Mouse (Mus musculus) WW6 (cell line): Measurements from ENCODE around the gene Phf7.
A peak's percentile ranks its signal among the peaks of the same experiment; 100 is the strongest.

Experiments used
- DNase-seq: peaks from one replicate; pipeline ENCODE4 v3.0.0-alpha.2; 2013; ENCODE audit warnings: low read depth, low spot score

Gene Phf7

DNA sequence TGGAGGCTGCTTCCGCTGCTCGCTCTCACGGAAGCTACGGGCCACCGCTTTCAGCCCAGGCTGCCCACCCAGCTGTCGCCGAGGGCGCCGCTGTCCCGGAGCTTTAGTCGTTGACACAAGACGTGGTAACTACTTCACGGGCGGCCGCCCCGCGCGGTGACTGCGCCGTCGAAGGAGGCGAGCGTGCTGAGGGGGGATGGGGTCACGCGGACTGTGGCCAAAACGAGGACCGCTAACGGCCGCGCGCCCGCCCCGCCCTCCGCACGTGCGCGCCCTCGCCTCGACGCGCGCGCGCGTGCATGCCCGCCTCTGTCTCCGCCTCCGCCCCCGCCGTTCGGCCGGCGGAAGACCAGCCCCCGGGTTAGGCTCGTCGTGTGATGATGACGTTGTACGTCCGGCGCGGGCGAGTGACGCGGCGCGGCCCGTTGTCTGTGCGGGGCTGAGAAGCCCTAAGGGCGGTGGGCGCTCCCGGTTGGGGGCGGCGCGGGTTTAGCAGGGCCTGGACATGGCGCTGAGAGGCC lies at the start of gene Phf7, which contains the start of gene Bap1:
Gene Phf7, minus strand, starts transcription at position 234 of the 521 bp plus-strand sequence.
Gene Bap1, plus strand, starts transcription at position 367 of the 521 bp plus-strand sequence.
- peak; percentile 84 for DNase-seq

GRCm38 (mm10) chr14:31285728-31286127 lies 34.6 kb upstream of the Phf7 start:
- DNase-seq = no peak

- DNase-seq = peak; percentile 55
Observed at GRCm38 (mm10) chr14:31272164-31272563, 21.0 kb upstream of the Phf7 start.

DNA sequence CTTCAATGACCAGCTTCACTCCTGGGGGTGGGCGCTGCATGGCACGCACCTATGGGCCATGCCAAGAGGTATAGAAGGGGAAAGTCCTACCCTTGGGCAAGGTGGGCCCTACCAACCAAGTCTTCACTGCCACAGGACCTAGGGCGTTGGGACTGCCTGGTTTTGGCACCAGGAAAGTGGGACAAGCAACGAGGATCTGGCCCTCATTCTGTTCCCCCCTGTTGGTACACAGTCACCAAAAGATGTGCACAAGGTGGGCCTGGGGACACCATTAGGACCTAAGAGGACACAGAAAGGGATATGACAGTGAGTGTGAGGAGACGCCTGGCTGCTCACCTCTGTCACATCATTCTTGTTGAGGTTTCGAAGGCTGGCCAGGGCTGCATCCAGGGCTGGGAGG lies 20.0 kb upstream of the Phf7 start:
- no peak for DNase-seq

DNA sequence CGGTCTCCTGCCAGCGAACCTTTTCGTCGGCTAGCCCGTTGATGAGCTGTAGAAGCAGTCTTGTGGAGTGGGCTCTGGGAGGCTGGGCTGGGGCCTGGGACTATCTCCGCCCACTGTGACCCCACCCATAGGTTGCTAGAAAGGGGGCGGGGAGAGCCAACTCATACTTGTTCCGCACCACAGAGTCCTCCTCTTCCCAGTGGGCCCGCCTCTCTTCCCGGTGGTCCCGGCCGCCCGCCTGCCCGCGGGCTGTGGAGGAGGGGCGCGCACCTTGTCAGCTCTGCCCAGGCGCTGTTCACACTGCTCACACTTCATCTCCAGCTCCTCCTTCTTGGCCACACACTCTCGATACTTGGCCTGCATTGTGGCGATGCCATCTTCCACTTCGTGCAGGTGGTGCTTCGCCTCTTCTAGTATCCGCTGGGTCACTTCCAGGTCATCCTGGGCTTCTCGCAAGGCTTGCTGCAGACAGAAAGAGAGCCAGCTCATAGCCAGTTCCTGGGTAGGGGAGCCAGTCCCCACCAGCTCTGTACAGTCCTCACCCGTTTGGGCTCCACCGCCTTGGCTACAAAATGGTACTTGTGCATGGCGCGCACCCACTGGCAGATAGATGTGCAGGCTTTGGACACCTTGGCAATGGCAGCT lies 18.5 kb upstream of the Phf7 start:
- peak; percentile 49 for DNase-seq

DNA sequence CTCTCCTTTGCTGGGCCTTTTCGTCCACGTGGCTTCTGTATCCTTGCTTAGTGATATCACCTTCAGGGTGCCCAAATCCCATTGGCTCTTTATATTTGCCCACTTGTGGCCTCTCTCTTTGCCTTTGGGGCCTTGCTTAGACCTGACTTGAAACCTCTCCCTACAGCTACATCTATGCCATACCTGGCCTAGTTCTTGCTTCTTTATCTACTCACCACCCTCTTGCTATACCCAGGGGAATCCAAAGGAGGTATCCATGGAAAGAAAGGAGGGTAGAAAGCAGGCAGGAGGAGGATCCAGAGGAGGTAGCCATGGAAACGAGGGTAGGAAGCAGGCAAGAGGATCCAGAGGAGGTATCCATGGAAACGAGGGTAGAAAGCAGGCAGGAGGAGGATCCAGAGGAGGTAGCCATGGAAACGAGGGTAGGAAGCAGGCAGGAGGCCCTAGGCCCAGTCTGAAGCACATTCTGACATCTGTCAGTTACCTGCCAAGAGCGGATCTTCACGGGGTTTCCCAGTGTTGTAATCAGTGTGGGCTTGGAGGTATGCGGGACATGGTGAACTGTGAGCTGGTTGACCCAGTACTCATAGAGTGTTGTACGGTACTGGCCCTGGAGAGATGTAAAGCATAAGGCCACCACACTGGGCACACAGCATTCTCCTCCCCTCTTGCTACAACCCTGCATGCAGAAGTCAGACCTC lies 17.3 kb upstream of the Phf7 start:
- DNase-seq = no peak

- DNase-seq = no peak
Observed at GRCm38 (mm10) chr14:31267649-31268048, 16.5 kb upstream of the Phf7 start.

DNA sequence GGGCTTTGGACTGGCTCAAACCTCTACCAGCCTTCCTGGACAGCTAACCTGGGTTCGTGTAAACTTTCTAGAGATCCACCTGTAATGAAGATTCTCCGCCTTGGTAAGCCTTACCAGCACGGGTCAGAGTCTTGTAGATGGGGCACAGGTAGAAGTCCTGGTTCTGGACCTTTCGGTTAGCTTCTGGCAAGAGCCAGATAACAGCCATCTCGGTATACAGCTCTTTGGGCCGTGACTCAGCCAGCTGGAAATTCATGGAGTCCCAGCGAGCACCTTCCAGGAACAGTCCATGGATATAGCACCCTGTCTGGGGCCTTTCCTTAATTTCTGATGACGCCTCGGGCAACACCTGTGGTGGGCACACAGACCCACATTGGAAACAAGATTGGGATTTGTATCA lies 9.8 kb upstream of the Phf7 start:
- DNase-seq = no peak

DNA sequence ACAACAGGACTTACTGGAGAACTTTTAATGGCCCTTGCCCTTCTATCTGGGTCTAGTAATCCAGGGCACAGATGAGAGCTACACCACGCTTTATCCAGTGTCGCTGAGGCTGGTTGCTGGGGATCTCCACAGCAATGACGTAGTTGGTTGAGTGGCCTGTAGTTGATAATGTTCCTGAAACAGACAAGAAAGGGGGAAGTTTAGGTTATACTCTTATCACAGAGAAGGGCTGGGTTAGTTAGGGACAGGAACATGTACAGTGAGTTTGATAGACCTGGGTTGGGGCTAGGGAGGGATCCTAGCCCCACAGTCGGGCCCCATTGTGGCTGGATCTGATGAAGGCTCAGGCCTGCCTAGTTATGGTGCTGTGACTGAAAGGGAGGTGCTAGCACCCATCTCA lies 9.3 kb upstream of the Phf7 start:
- no peak for DNase-seq

DNA sequence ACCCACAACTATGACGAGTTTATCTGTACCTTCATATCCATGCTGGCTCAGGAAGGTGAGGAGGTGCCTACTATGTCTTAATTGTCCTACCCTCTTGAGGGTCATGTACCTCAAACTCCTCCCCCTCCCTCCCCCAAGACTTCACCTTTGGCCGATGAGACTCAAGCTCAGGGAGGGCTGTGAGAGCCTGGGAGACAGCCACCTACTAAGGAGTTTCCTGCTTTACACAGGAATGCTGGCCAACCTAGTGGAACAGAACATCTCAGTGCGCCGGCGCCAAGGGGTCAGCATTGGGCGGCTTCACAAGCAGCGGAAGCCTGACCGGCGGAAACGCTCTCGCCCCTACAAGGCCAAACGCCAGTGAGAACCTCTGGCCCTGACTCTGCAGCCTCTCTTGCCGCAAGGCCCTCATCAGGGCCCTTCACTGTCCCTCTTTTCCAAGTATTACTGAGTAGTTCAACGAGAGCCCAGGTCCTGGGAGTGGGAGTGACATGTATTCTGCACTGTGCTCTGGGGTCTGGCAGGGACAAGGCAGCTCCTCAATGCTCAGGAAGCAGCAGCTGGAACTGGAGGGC lies 7.4 kb upstream of the Phf7 start:
- no peak for DNase-seq

DNA sequence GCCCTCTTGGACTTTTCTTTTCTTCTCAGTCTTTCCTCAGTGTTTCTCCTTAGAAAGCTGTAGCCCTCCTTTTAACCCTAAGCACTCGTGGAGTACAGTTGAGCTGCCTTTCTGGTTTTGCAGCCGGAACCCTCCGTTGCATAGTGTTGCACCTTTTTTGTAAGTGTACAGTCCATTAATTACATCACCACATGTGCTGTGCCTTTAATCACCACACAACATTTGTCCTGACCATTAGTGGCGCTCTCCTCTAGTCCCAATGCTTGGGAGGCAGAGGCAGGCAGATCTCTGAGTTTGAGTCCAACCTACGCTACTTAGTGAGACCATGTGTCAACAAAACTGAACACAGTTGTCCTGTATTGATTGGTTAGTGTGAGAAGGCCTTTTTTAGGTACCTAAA lies 974 bp upstream of the Phf7 start:
- DNase-seq = no peak

GRCm38 (mm10) chr14:31251626-31252025 lies 509 bp upstream of the Phf7 start:
- no peak for DNase-seq

DNA sequence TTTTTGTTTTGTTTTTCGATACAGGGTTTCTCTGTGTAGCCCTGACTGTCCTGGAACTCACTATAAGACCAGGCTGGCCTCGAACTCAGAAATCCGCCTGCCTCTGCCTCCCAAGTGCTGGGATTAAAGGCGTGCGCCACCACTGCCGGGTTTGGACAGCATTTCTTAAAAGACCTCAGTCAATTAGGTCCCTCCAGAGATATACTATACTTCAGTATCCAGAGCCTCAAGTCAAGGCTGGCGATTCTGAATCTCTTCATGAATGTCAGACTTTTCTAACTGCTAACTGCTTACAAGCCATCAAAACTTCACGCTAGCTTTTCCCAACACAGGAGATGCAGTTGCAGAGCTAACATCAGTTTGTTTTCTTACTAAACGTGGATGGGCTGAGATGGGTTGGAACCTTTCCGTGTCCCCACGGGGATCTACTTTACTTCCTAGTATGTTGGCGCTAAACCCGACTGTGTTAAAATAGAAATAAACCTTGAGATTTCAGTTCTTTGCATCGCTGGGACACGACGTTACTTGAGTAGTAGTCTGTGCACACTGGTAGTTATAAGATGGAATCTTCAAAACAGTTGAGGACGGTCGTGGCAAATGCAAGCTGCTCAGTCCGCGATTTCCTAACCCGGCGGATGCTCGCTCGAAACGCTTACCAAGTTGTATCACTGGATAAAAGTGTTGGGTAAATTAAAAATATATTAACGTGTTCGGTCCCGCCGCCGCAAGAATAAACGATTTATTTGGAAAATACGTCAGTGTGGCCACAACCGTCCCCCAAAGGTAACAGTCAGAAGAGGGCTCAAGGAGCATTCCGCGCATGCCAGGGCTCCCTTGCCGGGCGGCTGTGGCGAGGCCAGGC lies 664 bp downstream of the Phf7 start:
- DNase-seq = no peak

GRCm38 (mm10) chr14:31248396-31248795 lies 2.7 kb downstream of the Phf7 start:
- no peak for DNase-seq

- DNase-seq = no peak
Observed at GRCm38 (mm10) chr14:31245946-31246345, 5.2 kb downstream of the Phf7 start.

DNA sequence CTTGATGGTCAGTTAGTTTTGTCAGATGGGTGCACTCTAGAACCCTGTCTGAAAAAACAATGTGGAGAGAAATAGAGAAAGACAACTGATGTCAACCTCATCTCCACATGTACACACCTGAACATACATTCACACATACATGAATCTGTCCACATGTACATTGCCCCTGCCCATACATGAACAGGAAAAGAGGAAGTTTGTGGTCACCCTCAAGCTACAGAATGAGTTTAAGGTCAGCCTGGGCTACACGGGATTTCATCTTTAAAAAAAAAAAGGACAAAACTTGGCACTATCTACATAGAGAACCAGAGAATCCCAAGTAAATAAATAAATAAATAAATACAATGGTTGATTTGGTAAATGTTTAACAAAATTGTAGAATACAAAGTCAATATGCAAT lies 6.3 kb downstream of the Phf7 start:
- no peak for DNase-seq

DNA sequence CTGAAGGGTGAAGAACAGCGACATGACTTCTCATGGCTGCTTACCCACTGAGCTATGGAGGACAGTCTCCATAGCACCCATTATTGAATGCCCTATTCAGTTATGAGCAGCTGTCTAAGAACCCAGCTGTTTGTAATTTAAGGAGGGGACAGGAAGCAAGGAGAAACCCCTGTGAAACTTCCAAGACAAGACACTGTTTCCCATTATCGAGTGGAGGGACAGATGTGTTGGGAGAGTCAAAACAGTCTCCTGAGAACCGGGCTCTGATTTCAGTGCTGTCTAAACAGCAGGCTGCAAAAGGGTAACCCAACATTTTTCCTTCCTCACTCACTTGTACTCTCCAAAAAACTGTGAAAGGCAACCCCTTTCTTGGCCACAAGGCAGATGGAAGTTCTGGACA lies 10.6 kb downstream of the Phf7 start:
- no peak for DNase-seq

DNA sequence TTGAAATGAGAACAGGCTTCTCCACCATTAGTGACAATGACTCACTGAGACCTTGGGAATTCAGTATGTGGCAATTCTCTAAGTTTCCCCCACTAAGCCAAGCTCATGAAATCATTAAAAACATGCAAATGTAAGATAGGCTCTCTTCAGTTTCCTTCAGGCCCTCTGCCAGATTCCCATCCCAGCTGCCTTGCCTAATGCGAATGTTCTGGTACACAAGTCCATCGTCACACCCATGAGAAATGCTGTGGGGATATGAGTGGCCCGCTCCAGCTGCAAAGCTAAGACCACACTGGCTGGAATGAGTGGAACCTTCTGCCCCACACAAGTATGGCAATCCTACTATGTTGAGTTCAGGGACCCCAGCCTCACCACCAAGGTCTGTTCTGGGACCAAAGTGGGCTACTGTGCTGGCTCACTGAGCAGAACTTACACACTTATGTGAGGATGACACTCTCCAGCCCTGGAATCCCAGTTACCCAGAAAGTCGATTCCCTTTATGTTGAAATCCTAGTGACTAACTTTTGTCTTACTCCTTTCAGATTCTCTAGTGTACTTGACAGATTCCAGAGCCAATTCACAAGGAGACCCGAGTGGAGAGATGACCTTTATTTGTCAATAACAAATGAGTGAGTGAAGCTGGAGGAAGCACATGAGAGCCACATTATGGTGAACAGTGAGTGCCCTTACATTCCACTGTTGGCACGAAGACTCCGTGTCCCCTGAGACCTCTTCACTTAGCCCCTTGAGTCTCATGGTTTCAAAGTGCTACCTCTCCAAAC lies 13.8 kb downstream of the Phf7 start:
- no peak for DNase-seq

- peak; percentile 49 for DNase-seq
Observed at GRCm38 (mm10) chr14:31233996-31234591, 17.0 kb downstream of the Phf7 start.
